Mouse (Mus musculus) cerebellum, postnatal 14 days (tissue): ENCODE results near the gene Fastkd5.
"Not testable (repeated sequence)": the region's sequence is repeated elsewhere in the genome, so short reads cannot be mapped to it uniquely, and the experiment has no call there.

Experiments used
- DNase-seq, 2 experiments: peaks; one replicate each; pipeline ENCODE4 v3.0.0; 2021; ENCODE audit warnings: mixed read lengths in 2 of 2

The Fastkd5 gene

DNA sequence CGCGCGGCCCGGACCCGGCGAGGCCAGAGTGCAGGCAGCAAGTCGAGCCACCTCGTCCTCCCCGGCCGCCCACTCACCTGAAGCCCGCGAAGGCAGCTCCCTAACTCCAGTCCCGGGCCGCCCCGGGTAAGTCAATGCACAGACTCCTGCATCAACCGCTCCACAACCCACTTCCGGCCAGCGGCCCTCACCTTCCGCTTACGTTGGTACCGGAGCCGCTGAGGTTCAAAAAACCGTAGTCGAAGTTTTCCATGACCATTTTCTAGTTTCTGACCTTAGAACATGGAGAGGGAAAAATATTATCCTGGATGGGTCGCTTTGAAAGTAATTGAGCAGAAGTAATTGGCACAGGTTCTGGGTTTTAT is at the start of gene Fastkd5, which contains the start of gene Ubox5:
Gene Fastkd5, minus strand, starts transcription at position 189 of the 365 bp plus-strand sequence.
Gene Ubox5, minus strand, starts transcription at position 200 of the 365 bp plus-strand sequence.
- peak; percentile 94 to 96 for DNase-seq

DNA sequence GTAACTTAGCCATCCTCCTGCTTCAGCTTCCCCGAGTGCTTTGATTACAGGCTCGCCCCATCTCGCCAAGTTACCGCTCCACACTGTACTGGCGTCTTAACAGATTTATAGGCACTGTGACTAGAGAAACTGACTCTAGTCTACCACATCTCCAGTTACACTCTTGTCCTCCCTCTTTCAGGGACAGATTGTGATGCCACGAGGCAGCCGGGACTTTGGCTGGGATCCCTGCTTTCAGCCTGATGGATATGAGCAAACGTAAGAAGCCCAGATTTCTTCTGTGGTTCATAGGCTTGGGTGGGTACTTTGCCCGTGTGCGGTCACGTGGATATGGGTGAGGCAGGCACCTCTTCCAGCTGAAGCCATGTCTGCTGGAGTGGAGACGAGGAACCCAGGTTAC is 49.3 kb upstream of the Fastkd5 start:
- DNase-seq = no peak

DNA sequence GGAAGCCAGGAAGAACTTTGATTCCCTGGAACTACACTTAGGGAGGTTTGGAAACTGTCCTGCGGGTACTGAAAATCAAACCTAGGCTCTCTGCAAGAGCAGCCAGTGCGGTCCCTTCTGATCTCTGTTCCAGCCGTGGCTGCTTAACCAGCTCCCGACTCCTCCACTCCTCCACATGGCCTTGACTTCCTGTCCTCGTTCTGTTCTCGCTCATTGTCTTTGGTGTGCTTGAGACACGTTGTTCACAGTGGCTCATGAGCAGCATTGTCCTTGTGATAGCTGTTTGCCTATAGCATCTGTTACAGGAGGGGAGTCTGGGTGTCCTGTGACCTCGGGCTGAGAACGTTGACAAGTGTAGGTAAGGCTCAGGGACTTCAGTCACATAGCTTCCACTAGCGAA is 47.4 kb upstream of the Fastkd5 start:
- DNase-seq = no peak

DNA sequence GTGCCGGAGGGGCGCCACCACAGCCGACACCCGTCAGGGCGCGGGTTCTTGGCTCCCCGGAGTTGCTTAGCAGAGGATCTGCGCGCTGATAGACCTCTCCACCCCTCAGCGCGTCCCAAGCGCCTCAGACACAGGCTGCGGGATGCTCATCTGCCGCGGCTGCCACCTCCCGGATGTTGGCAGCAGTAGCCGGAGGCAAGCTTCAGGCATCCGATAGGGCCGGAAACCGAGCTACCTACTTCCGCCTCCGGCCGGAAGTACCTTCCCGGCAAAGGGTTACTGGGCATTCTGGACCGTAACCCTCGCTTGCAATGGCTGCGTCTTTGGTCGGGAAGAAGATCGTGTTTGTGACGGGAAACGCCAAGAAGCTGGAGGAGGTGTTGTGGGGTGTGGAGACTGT is 37.7 kb upstream of the Fastkd5 start, which contains the start of gene Itpa:
Gene Itpa, plus strand, starts transcription at position 52 of the 400 bp plus-strand sequence.
- DNase-seq = peak; percentile 89 to 90

DNA sequence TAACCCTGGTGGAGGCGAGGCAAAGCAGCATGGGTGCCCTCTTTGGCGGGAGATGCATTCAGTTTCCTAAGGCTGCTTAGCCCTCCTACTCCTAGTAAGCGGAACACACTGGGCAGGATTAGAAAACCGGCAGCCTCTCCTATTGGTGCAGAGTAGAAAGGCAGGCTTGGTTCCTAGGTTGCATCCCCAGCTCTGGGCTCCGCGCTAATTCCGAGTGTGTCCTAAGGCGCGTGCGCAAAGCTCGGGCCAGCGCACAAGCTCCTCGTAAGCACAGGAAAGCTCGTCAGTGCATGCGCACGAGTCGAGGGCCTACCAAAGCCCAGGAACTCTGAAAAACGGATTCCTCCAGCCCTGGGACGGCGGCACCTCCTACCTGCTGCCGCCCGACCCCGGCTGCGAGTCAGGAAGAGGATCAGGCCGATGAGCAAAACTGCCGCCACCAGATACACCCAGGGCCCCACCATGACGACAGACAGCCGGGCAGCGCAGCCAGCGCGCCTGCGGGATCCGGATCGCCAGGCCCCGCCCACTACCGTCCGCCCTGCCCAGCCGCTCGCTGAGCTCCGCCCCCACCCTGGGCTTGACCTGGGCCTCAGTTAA is 34.4 kb upstream of the Fastkd5 start, which contains the start of gene Ddrgk1:
Gene Ddrgk1, minus strand, starts transcription at position 558 of the 600 bp plus-strand sequence.
- DNase-seq = peak; percentile 93 to 95

DNA sequence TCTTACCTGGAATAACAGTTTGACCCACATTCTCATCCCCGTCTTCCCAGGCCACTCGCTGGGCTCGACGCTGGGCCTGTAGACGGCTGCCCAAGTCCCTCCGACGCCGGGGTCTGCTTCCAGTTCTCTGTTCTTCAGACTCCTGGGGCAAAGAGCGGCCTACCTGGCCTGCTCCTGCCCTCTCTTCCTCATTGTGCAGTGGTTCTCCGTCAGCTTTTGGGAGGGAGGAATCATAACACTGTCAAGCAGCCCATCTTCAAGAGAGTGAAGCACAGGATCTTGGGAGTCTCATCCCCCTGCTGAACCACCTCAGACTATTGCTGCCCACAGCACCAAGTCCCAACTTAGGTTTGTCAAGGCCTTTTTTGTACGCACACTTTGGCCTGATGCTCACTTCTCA is 33.5 kb upstream of the Fastkd5 start:
- DNase-seq = no peak

DNA sequence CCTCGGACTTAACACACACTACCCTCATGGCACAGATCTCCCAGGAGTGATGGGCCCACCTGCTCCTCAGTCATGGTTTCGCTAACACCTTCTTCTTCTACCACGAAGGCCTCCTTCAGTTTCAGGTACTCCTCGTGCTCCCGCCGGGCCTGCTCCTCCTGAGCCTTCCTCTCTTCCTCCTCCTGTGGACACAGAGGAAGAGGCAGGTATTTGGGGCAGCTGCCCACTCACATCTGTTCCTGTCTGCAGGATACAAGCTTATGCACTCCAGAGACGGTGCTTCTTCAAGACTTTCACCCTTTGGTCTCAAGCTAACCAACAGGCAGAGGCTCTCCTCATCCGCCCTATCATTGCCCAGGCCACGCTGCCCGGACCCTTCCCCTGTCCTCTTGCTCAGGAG is 28.7 kb upstream of the Fastkd5 start:
- DNase-seq = no peak

DNA sequence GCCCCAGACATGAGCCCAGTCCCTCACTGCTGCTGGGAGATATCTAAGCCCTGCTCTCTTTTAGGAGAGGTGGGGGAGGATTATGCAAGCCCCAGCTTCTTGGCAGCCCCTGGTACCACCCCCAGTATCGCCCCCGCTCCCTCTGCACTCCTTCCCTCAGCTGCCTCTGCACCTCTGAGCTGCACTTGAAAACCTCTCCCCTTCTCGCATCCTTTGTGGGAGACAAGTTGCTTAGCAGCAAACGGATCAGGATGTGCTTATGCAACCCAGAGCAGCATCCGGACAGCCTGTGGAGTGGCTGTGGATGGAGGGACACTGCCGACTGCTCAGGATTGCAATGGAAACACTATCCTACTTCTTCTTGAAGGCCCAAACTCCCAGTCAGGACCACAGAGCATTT is 27.7 kb upstream of the Fastkd5 start:
- no peak for DNase-seq

DNA sequence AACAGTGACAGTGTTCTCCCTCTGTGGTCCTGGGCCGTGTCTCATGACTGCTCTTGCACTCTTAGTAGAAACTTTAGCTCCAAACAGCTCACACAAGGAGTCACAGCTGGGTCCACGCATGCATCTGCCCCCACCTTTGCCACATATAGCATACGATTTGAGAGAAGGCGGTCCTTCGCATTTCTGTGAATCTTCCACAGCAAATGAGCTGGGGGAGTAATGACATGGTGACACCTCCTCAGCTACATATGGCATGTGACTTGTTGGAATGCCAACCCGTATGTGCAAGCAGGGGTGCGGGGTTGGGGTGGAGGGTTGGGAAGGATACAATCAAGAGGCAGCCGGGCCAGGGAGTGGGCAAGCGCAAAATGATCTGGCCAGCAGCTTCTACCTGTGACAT is 26.7 kb upstream of the Fastkd5 start:
- DNase-seq = no peak

DNA sequence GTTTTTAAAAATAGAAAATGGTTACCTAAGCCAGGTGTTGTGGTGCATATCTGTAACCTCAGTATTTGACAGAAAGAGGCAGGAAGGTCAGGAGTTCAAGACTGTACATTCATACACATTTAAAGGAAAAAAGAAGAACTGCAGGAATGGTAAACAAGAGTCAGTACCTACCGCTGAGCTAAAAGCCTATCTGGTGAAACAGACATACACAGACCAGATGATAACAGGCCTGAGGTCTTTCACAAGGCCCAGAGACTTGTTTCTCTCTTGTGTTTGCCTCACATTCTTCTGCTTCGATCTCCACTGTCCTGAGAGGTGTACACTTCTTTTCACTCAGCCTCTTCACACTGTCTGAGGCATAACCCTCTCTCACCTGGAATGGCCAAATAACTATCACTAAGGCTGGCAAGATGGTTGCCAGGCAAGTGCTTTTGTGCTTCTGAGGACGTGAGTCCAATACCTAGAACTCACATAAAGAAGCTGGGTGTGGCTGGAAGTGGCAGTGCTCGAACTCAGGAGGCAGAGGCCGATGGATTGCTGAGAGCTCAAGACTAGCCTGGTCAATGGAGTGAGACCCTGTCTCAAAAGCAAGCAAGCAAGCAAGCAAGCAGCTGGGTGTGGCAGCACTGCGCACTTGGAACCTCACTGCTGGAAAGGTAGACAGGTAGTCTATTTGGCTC is 26.0 kb upstream of the Fastkd5 start:
- DNase-seq = no peak

DNA sequence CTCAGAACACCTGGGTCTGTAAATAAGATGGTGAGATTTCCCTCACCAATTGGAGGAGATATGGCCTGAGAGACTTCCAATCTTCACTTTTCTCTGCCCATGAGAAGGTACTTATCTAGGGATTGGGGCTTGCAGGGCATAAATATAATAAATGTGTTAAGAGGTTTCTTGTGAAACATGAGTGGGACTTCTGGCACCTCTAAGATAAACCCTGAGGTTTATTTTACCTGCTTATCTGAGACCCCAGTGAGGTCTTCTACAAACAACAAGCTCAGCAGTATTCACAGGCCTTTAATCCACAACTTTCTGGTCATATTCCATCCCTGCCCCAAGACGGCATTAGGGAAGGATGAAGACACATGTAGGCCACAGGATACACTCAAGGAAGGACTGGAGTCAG is 23.9 kb upstream of the Fastkd5 start:
- no peak for DNase-seq

DNA sequence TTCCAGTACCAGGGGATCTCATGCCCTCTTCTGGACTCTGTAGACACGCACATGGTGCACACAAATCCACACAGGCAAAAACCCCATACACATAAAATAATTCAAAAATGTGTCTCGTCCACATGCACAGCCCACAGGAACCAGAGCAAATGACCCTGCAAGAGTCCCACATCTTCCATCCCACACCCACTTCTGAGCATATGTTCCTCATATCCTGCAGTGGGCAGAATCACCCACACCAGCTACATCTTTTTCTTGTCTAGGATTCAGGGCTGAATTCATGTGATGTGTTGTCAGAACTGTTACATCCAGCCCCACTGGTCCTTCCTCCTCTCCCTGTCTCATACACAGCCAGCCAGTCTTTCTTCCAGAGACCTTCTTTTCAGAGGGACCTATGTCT is 23.5 kb upstream of the Fastkd5 start:
- DNase-seq = no peak

DNA sequence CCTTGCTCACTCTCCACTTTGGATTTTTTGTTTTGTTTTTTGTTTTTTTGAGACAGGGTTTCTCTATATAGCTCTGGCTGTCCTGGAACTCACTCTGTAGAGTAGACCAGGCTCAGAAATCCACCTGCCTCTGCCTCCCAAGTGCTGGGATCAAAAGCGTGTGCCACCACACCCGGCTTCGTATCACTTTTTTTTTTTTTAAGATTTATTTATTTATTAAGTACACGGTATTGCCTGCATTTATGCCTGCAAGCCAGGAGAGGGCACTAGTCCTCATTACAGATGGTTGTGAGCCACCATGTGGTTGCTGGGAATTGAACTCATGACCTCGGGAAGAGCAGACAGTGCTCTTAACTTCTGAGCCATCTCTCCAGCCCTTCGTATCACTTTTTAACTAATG is 19.2 kb upstream of the Fastkd5 start:
- DNase-seq = not testable (repeated sequence)

DNA sequence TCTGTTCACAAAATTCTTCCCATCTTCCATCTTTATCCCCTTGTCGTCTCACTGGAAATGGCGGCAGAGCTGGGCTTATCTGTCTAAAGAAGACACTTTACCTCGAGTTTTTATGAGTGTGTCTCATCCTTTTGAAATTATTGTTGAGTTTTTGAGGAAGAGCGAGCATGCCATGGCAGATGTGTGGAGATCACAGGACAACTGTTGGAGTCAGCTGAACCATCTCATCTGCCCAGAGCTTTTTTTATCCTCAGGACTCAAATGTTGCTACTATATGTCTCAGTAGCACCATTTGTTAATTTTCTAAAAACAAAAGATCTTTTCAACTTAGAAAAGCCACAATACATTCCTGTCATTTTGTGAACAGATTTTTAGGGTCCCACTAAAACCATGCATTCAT is 15.4 kb upstream of the Fastkd5 start:
- no peak for DNase-seq

DNA sequence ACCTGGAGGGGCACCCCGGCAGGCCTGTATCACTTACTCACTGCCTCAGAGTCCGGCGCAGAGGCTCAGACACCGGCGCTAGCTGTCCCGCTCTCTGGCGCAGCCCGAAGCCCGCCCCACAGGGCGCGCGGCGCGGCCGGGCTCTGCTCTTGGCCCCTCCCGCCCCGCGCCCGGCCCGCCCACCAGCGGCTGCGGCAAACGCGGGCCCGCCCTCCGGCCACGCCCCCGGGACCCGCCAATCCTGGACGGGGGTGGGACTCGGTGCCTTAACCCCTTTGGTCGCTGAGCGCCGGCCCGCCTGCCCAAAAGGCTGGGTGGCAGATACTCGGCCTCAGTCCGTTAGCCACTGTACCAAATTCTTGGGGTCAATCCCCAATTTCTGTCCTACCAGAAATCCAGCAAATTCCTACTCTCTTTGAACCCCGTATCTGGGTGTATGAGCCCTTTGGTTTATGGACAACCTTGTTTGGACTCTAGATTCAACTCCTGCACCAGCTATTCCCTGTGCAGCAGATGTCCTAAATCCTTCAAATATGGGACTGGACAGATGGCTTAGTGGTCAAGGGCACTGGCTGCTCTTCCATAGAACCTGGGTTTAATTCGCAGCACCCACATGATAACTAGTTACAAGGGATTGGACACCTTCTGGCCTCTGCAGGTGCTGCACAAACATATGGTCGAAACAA is 13.0 kb upstream of the Fastkd5 start, which contains the start of gene Lzts3:
Gene Lzts3, minus strand, starts transcription at position 120 of the 686 bp plus-strand sequence.
- DNase-seq = peak; percentile 97

DNA sequence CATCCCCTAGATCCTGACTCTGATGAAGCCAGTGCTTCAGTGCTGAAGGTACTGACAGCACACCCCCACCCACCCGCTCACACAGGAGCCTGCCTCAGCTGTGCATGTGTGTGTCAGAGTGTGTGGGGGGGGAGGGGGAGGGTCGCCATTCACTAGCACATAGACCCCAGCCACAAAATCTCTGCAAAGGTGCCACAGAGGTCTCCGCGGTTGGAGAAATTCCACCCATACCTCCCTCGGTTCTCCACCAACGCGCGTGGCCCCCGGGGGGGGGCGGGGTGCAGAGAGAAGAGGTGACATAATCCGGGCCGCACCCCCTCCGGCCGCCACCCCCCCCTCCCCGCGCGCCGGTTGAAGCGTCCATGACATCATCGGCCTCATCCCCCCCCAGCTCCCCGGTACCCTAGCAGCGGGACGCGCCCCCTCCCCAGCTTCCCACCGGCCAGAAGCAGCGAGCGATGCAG is 12.4 kb upstream of the Fastkd5 start:
- no peak for DNase-seq

DNA sequence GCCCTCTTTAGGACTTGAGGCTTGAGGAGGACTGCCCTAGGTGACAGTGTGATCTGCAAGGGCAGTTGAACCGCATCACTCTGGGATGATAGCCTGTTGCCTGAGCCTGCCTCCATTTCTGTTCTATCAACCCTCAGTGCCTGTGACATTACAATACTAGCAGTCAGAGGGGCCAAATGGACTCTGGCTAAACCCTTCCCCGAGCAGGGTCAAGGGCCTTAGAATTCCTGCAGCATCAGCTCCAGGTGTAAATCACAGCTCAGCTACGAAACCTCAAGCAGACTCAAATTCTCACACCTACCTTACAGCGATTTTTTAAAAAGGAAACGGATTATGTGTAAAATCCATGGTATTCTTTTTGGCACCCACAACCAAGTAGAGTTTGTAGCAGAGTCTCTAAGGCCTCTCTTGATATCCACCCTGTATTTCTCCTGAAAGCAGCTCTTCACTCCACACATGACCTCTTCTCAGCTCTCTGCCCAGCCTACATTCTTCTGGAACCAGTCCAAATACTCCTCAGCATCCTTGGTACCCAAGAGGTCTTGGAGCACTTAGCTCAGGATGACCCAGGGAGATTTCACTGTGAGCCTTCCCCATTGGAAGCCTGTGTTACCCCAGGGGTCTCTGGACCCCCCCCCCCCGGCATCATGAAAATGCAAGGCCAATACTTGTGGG is 11.7 kb upstream of the Fastkd5 start:
- peak in 1 of 2 experiments; percentile 22 for DNase-seq

DNA sequence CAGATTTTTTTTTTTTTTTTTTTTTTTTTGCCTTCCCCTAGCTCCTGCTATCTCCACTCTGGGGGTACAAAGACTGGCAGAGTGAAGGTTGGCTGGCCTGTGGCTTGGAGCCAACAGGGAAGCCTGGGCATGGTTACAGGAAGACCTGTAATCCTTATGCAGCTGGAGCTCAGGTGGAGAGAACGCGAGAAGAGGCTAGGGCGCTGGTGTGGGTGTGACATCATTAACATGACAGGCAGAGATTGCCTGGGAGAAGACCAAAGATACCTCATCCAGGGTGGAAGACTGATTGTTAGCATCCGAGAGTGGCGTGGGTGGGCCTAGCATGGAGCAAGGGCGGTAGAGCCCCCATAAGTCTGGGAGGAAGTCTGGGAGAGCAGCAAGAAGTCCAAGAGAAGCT is 9.4 kb upstream of the Fastkd5 start:
- DNase-seq = peak; percentile 18 to 26

DNA sequence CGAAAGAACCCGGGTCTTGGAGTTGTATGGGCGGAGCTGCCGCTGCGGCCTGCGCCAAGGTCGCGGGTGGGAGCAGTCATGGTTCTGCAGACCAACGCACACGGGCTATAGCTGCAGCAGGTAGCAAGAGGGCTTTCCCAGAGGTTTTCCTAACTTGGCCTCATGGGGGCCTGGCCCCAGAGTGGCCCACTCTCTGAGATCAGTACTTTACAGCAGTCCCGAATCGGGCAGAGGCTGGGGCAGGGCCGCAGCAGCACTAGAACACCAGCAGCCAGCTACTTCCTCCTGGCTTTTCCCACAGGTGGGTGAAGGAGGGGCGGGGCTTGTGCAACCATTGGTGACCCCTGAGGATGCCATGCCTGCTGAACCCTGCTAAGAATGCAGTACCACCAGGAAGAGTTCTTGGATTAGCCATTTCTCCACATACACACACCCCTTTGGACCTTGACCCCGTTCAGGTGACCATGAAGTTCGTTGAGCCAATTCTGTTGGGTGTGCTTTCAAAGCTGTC is 8.3 kb upstream of the Fastkd5 start:
- DNase-seq = peak; percentile 15 to 22

DNA sequence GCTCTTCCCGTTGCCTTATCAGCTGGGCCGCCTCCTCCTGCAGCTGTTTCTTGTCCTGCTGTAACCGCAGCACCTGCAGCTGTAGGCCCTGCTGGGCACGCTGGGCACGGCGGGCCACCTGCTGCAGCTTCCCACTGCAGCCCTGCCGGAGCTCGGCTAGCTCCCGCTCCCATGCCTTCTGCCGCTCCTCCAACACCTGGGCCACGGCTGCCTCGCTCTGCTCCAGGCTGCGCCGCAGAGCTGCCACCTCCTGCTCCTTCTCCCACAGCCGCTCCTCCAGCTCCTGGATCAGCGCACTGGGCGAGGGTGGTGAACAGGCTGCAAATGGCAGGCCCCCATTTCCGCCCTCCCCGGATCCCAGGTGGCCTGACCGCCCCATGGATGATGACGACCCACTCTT is 6.0 kb upstream of the Fastkd5 start:
- peak in 1 of 2 experiments; percentile 43 for DNase-seq

DNA sequence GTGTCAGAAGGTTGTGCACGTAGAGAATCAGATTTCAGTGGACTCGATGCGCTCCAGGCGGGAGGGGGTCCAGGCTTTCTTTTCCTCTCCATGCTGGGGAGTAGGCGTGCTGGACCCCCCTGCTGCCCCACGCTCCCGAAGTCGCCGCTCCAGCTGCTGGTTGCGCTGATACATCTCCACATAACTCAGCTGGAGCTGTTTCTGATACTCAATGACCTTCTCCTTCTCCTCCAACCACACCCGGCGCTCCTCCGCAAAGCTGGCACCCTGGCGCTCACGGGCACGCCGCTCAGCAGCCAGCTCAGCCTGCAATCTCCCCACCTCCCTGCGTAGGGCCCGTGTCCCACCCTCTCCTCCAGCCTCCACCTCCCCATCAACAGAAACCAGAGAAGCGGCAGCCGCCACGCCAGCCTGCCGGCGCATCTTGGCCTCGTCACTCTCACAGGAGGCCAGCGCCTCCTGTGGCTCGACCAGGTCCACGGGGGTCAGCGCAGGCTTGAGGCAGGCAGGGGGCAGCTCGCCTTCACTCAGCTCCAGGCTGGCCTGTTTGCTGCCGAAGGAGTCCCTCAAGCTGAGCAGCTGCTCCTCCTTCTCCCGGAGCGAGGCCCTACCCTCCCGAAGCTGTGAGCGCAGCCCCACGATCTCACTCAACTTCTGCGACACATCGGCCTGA is 5.0 kb upstream of the Fastkd5 start:
- DNase-seq = peak; percentile 59 to 63
